8 mouse cellular contexts compared by ENCODE assay signal in genomic region chr12:4842890-4843597, GRCm38 (mm10). TPM values are rescaled to one million over a fixed set of nuclear protein-coding genes. Genes with fewer than 3 reads are reported as not detected.
DNase-seq lines count a peak whose midpoint lies in the region; ATAC-seq lines count a peak whose summit lies in the region.

Gene Wdcp, plus strand, starts transcription at chr12:4843303.

- H3K36me3 ChIP-seq in intestine, embryonic 14.5 days (ENCODE audit: control insufficient read depth, insufficient read depth, low read length) = no peaks in the 10 kb centered on the region

- H3K27me3 ChIP-seq in intestine, embryonic 14.5 days (replicated peaks; ENCODE audit: control insufficient read depth, insufficient read depth, low read length) = 0 out of 2 replicates have a peak, but pooled peaks cover 3% of the 10 kb centered on the region

- peaks cover 9% of the 10 kb centered on the region for H3K4me1 ChIP-seq in intestine, embryonic 14.5 days (replicated peaks; ENCODE audit: control insufficient read depth, insufficient read depth, low read length)

- 1% methylated on average over 30 of the region's 30 CpGs for WGBS in intestine, embryonic 14.5 days

- peak within 1 kb of the TSS; percentile 7; the same call in 1 of the 2 replicates for H3K27ac ChIP-seq in intestine, embryonic 14.5 days (ENCODE audit: low read depth)

- H3K9ac ChIP-seq in intestine, embryonic 14.5 days (ENCODE audit: low read length) = peak within 1 kb of the TSS; percentile 42

- no peaks in the 10 kb centered on the region for H3K9me3 ChIP-seq in intestine, embryonic 14.5 days (ENCODE audit: control insufficient read depth, low read length)

- intact Hi-C loops in left cerebral cortex, postnatal 14 days (cut with DNase I) = loop anchor here (5.0 kb wide), 1 partner anchor 74 kb away; the partner anchor contains the start of gene Atad2b

- ATAC-seq in intestine, embryonic 14.5 days (replicated peaks; ENCODE audit: low FRiP score, low TSS enrichment, low read depth) = peak; percentile 89

- H3K4me2 ChIP-seq in intestine, embryonic 14.5 days (ENCODE audit: low read length) = peak within 1 kb of the TSS; percentile 72

- H3K4me3 ChIP-seq in intestine, embryonic 14.5 days (ENCODE audit: low read depth, low read length) = peak within 1 kb of the TSS; percentile 57

- DNase-seq in adrenal gland, adult 18-20 months (ENCODE audit: low spot score in 2 of 2) = peak; percentile 77 to 79
- peak; percentile 96 for DNase-seq in embryo, embryonic 11 days
- DNase-seq in gastrocnemius, postnatal 25 days = peak; percentile 88
- peak; percentile 93 for DNase-seq in intestine, embryonic 14.5 days (ENCODE audit: low spot score)
- peak; percentile 91 to 92 for DNase-seq in left cerebral cortex, postnatal 14 days (ENCODE audit: low spot score in 2 of 2)
- DNase-seq in mesoderm, embryonic 11.5 days (ENCODE audit: low read depth, low spot score) = peak; percentile 93
- peak; percentile 90 to 94 for DNase-seq in right cerebral cortex, postnatal 36 days (ENCODE audit: low spot score in 2 of 2)
- peak; percentile 89 for DNase-seq in yolk sac, embryonic 10.5 days (ENCODE audit: low spot score)

RNA-seq across cellular contexts. Expression of gene Wdcp, which starts in this region (rescaled TPM):
- 1 to 10 TPM; 8.5 to 8.9 TPM for total RNA-seq in adrenal gland, adult 18-20 months (2021)
- total RNA-seq in gastrocnemius, postnatal 25 days (2021) = 1 to 10 TPM; 4.6 TPM
- 14.4 and 15.0 TPM in 2 replicates for polyA plus RNA-seq in intestine, embryonic 14.5 days (2014; fragmentation: Nextera tagmentation; extraction: Ambion mirVana)
- total RNA-seq in left cerebral cortex, postnatal 14 days (2021) = 10 to 100 TPM; 10.6 to 11.5 TPM

Comparison
In these comparisons a context has a peak if more than half of its experiments do, and no peak if none do; other contexts are left out.
1. Peak in every context shown above with its lines: DNase-seq, ATAC-seq, H3K4me3 ChIP-seq and H3K27ac ChIP-seq.